Mouse (Mus musculus): ENCODE data around the gene Vps8. TPM values are rescaled to one million over a fixed set of nuclear protein-coding genes. Genes with fewer than 3 reads are reported as not detected.
"Not testable (repeated sequence)": the region's sequence is repeated elsewhere in the genome, so short reads cannot be mapped to it uniquely, and the experiment has no call there.

Gene Vps8
- polyA plus RNA-seq, 1 experiment from 2014 or later: 18.9 TPM

DNA sequence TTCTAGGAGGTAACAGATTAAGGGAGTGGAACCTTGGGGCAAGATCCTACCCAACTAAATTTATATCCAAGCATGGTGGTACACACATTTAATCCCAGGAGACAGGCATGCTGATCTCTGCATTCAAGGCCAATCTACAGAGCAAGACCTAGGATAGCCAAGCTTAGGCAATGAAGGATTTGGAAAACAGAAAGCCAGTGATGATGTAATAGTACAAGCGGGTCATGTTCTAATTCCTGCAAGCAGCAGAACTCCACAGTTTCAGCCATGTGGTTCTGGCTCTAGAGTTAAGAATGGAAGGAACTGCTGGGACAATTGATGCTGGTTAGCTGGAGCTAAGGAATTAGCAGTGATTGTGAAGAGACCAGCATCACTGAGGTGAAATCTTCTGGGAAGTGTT, 250.7 kb downstream of the Vps8 start:
- H3K27me3 ChIP-seq (ENCODE audit: low read depth, poor library complexity, severe bottlenecking); H3K4me1 ChIP-seq; DNase-seq (ENCODE audit: low spot score); H3K27ac ChIP-seq (replicated peaks); H3K4me3 ChIP-seq; H3K9me3 ChIP-seq (replicated peaks): not testable (repeated sequence)
- H3K36me3 ChIP-seq: peaks cover 60% of the 10 kb centered on the region
- WGBS: 91% methylated on average over 1 of the region's 1 CpGs

DNA sequence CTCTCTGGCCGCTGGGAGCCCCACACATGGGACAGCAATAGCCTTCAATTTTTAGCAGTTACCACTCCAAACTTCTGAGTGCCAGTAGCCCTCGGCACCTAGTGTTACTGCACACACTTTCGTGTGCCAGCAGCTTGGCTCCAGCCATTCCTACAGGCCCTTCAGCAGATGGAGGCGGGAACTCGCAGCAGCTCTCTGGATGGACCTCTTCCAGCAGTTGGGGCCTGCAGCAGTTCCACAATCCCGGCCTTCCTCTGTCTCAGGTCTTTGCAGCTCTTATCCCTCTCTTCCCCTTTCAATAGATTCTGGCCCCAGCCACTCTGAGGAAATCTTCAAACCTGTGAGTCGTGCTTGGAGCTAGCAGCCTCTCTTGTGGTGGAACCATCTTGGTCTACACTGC, 253.9 kb downstream of the Vps8 start:
- H3K9me3 ChIP-seq (replicated peaks): no peaks in the 10 kb centered on the region

DNA sequence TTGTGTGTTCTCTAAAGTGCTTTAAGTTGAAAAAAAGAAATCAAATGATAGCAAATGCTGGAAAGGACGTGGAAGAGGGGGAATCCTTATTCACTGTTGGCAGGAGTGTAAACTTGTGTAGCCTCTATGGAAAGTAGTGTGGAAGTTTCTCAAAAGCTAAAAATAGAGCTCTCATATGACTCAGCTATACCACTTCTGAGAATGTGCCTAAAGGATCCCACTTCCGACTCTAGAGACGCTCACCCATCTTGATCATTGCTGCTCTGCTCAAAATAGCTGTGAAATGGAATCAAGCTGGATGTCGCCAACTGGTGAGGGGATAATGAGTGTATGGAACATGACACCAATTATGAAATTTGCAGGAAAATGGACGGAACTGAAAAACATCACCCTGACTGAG, 264.5 kb downstream of the Vps8 start:
- Histone ChIP-seq H3K4me3 (no peak overlapping the region), H3K27me3 (ENCODE audit: low read depth, poor library complexity, severe bottlenecking) (no peaks in the 10 kb centered on the region), H3K36me3 (peaks cover 77% of the 10 kb centered on the region), H3K27ac (replicated peaks) (no peak overlapping the region), H3K4me1 (peaks cover 30% of the 10 kb centered on the region), H3K9me3 (replicated peaks) (peaks cover 44% of the 10 kb centered on the region)
- no peak for DNase-seq (ENCODE audit: low spot score)
- WGBS: 92% methylated on average over 5 of the region's 5 CpGs

More for the DNA sequence above, 253.9 kb downstream of the Vps8 start:
- Histone ChIP-seq H3K4me1 (peaks cover 13% of the 10 kb centered on the region), H3K4me3 (no peak overlapping the region), H3K27ac (replicated peaks) (no peak overlapping the region), H3K27me3 (ENCODE audit: low read depth, poor library complexity, severe bottlenecking) (no peaks in the 10 kb centered on the region), H3K36me3 (peaks cover 67% of the 10 kb centered on the region)
- 89% methylated on average over 7 of the region's 7 CpGs for WGBS
- no peak for DNase-seq (ENCODE audit: low spot score)

DNA sequence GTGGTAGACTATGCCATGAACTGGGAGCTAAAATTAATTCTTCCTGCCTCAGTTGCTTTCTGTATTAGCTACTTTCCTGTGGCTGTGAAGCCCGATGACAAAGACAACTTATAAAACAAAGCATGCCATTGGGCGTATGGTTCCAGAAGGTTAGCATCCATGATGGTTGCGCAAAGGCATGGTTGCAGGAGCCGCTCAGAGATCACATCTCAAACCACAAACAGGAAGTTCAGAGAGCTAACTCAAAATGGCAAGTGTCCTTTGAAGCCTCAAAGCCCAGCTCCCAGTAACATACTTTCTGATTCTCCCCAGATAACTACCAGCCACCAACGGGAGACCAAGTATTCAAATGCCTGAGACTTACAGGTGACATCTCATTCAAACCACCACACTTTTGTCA, 266.2 kb downstream of the Vps8 start:
- no peak for DNase-seq (ENCODE audit: low spot score)
- Histone ChIP-seq H3K9me3 (replicated peaks) (peaks cover 31% of the 10 kb centered on the region), H3K27ac (replicated peaks) (no peak overlapping the region), H3K36me3 (peaks cover 61% of the 10 kb centered on the region), H3K4me1 (peaks cover 42% of the 10 kb centered on the region), H3K27me3 (ENCODE audit: low read depth, poor library complexity, severe bottlenecking) (no peaks in the 10 kb centered on the region), H3K4me3 (no peak overlapping the region)
- 94% methylated on average over 5 of the region's 5 CpGs for WGBS

DNA sequence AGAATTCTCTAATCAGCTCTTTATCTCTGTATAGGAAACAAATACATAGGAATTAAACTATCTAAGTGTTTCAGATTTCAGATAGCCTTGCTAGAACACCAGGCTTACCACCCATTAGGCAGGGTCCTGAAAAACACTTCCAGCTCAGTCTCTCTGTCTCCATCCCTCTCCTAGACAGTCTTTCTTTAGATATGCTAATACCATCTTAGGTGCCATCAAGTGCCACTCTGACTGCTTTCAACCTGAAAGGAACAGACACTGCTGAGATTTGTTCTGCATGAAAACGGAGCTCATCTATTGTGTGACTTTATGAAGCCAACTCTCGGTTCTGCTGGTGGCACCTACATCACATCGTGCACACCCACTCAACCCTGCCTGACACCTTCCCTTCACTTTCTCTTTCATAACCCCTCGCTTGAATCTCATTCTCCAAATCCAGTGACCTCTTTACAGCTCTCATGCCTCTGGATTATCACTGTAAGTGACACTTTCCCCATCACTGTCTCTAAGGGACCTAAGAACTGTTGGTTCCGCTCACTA, 267.4 kb downstream of the Vps8 start:
- peaks cover 51% of the 10 kb centered on the region for H3K4me1 ChIP-seq
- WGBS: 32% methylated on average over 5 of the region's 5 CpGs
- DNase-seq (ENCODE audit: low spot score): no peak
- H3K36me3 ChIP-seq: peaks cover 50% of the 10 kb centered on the region
- peak overlapping the region; percentile 14; the same call in 1 of the 2 replicates for H3K27ac ChIP-seq (replicated peaks)
- no peaks in the 10 kb centered on the region for H3K27me3 ChIP-seq (ENCODE audit: low read depth, poor library complexity, severe bottlenecking)
- H3K4me3 ChIP-seq: peak overlapping the region; percentile 23; the same call in 1 of the 2 replicates
- peaks cover 31% of the 10 kb centered on the region for H3K9me3 ChIP-seq (replicated peaks)

DNA sequence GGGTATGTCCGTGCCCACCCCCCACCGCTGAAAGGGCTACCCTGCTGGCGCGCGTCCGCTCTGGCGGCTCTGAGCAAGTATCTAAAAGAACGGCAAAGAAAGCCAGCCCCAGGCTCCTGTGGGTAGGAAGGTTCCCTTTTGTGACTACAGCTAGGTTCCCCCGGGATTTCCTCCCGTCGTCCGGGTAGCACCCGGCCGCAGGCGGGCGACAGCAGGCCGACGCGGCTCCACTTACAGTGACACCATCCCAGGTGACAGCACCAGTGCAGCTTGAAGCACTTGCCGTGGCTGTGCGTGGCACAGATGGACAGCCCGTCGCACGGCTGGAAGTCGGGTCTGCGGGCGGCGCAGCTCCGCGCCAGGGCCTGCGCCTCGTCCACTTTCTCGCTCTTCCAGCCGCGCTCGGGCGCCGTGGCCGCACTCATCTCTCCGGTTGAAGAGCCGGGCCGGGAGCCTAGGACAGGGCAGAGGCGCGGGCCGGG, 271.1 kb downstream of the Vps8 start:
- H3K4me1 ChIP-seq: peaks cover 59% of the 10 kb centered on the region
- under 1% methylated on average over 45 of the region's 45 CpGs for whole genome bisulfite sequencing
- H3K4me3 ChIP-seq: peak overlapping the region; percentile 90
- H3K27me3 ChIP-seq (ENCODE audit: low read depth, poor library complexity, severe bottlenecking): no peaks in the 10 kb centered on the region
- 0 out of 2 replicates have a peak, but pooled peaks cover 2% of the 10 kb centered on the region for H3K9me3 ChIP-seq (replicated peaks)
- H3K36me3 ChIP-seq: peaks cover 13% of the 10 kb centered on the region
- H3K27ac ChIP-seq (replicated peaks): peak overlapping the region; percentile 98
- DNase-seq (ENCODE audit: low spot score): peak; percentile 76

Other genes with a start within 250 kb of the Vps8 start
- gene Ephb3, start 218.4 kb upstream of the Vps8 start, polyA plus RNA-seq (2016; fragmentation: Nextera tagmentation; extraction: Ambion mirVana): 14.6 and 15.7 TPM in 2 replicates